Mouse (Mus musculus): ENCODE data around the gene Nrip2.
"Not testable (repeated sequence)": the region's sequence is repeated elsewhere in the genome, so short reads cannot be mapped to it uniquely, and the experiment has no call there.

Gene Nrip2

DNA sequence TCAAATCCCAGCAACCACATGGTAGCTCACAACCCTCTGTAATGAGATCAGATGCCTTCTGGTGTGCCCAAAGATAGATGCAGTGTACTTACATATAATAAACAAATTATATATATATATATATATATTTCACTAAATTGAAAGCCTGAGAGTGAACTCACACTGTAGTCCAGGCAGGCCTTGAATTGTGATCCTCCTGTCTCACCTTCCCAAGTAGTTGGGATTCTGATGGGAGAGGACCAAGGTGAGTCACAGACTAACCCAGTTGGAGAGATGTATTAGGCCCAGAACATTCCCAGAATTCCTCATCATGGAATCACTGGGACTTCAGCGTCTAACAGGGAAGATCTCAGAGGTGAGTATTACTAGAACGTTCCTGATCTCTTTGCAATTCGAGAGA lies at the start of gene Nrip2:
TSS of gene Nrip2 (plus strand) at position 301 of the 400 bp plus-strand sequence.
- DNase-seq (ENCODE audit: low spot score in 2 of 2) = no peak

DNA sequence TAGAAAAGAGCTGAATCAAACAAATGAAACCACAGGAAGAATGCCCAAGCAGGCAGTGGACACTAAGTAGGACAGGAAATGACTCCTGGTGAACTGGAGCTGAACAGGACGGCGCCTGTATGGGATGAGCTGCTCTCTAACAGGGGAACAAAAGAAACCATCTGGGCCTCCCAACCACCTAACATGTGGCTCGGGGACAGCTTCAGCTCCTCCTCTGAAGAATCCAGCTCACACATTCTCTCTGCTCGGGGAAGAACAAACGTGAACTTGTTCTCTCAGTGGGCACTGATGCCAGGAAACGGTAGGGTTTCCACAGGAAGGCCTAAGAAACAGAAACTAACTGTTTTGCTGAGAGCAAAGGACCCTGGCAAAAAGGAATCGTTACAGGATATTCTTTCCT lies 49.4 kb upstream of the Nrip2 start:
- no peak for DNase-seq (ENCODE audit: low spot score in 2 of 2)

DNA sequence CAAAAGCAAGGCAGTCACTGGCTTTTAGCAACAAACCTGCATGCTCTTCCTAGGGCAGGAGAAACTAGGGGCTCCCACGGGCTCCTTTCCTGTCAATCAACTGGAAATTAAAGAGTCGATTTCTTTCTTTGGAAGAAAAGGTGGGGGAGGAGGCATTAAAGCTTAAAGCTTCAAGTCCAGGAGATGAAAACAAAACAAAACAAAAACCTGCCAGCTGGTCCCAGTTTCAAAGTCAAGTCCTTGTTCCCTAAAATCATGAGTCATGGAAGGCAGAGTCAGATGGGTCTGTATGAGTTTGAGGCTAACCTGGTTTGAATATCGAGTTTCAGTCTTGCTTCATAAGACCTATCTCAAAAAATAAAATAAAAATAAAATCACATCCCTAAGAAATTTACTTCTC lies 45.0 kb upstream of the Nrip2 start:
- DNase-seq (ENCODE audit: low spot score in 2 of 2) = no peak

DNA sequence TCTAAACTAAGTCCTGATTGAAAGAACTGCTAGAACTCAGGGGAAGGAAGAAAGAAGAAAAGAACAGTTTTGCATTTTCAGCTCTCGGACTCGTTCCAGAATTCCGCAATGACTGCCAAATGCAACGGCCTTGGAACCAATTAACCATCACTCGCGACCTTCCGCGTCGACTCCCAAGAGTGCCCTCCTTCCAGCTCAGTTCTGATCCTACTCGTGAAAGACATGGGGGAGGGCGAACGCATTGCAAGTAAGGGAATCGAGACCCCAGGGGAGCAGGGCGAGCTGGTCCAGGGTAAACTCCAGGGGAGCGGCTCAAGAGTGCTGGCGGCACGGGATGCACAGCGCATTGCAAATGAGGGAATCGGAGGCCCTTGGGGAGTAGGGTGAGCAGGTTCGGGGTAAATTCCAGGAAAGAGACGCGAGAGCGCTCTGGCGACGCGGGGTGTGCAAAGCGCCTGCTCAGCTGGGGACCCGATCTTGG lies 43.9 kb upstream of the Nrip2 start:
- DNase-seq (ENCODE audit: low spot score in 2 of 2) = peak in 1 of 2 experiments; percentile 33

DNA sequence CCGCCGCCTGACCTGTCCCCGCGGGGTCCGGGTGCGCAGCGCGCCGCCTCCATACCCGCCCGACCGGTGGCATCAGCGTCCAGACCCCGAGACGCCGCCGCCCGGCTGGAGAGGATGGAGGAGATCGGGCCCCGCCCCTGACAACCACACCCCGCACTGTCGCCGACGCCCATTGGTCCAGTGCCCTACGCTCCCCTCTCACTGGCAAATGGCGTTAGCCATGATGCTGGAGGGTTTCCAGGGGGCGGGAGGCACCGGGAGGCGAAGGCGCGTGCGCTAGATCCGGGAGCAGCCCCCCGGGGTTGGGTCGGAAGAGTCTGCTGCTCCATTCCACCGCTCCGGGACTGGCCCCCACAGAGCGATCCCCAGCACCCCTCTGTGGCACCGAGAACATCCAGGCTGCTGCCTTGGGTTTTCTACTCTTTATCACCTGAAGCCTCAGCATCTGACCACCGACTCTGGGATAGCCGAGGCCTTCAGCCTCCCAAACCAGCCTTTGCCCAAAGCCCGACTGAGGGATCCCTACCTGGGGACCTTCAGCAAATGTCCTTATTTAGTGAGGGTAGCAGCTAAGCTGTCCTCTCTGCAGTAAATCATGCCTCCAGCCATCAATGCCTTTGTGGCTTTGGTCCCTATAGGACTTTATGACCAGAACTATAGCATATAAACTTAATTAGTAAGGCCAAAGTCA lies 43.2 kb upstream of the Nrip2 start, which contains the start of gene Tulp3:
TSS of gene Tulp3 (minus strand) at position 126 of the 691 bp plus-strand sequence.
- peak; percentile 94 to 95 for DNase-seq (ENCODE audit: low spot score in 2 of 2)

DNA sequence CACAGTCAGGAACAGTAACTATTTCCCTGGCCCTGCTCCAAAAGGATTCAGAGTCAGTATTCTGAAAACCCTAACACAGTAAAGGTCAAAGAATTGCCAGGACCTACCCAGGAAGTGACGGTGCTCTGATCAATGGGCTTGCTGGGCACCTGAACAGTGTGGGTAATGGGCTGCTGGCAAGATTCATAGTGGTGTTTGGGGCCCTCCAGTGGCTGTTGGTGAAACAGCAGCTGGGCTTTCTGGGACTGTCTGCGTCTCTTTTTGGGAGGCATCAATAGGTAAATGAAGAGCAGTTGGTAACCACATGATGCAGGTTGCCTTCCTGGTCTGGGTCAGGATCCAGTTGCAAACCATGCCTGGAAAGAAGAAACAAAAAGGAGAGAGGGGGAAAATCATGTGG lies 40.1 kb upstream of the Nrip2 start:
- DNase-seq (ENCODE audit: low spot score in 2 of 2) = peak; percentile 42 to 46

DNA sequence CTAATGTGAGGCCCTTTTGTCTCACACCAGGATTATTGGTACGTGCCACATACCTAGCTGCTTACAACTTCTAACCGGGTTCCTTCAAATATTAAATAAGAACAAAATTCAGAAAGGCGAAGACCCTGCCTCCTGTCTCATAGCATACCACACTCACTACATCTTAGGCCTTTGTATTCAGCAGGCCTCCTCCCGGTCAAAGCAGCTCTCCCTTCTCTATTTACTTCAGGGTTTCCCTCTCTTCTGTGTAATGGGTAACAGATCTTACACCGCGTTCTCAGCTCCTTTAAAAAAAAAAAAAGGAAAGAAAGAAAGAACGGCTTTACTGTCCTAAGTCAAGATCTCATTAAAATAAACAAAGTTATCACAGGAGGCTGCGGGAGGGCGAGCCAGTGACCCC lies 37.2 kb upstream of the Nrip2 start:
- no peak for DNase-seq (ENCODE audit: low spot score in 2 of 2)

DNA sequence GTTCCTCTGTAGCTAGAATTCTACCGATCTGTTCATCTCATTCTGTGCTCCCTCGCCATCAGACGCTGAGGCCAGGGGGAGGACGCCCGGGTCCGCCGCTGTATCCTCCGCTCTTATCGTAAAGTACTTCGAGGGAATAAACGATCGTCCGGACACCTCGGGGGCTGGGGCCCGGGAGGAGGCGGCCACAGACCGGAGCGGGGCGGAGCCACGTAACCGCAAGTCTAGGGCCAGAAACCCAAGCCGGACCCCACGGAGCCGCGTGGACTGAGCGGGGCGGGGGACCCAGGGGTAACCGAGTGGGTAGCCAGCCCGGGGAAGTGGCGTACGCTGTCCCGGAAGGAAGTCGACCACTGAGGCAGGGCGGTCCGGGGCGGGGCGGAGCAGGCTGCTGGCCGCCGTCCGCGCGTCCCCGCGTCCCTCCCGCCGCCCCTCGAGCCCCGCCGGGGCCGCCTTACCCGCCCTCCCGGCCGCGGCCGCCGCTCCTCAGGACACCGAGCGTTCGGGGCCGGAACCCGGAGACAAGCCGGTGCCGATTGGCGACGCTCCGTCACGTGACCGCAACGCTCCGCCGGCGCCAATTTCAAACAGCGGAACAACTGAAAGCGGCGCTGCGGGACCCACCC lies 36.6 kb upstream of the Nrip2 start, which contains the start of the genes Rhno1 and Foxm1:
TSS of gene Rhno1 (minus strand) at position 531 of the 626 bp plus-strand sequence.
TSS of gene Foxm1 (plus strand) at position 587 of the 626 bp plus-strand sequence.
- peak; percentile 66 to 72 for DNase-seq (ENCODE audit: low spot score in 2 of 2)

DNA sequence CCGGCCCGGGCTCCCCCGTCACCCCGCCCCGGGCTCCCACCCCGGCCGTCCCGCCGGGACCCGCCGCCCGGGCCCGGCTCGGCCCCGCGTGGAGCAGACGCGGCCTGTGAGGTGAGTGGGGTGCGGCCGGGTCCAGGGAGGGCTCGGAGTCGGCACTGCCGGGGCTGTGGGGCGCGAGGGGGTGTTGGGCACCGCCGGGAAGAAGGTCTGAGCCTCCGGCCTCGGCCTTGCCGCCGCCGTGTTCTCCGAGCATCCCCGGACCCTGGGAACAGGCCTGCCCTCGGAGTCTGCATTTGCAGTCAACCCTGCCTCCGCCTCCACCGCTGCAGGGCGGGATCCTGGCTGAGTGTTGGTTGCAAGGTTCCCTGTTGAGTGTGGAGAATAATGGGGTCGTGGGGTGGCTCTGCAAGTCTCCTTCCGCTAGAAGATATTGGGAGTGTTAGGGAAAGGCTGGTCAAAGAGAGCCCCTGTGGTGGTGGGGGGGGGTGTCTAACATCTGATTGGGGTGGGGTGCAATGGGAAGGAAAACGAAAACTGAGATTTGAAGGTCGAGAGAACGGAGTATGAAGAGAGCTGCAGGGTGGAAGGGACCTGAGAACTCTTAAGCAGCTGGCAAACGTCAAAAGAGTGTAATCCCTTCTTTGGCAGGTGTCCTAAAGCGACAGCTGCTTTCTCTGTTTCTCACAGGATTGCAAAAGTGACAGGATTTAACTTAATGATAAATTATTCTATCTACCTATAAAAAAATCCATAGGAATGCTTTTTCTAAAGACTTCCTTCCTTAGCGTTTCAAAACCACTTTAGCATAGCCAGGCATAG lies 35.9 kb upstream of the Nrip2 start:
- DNase-seq (ENCODE audit: low spot score in 2 of 2) = no peak

DNA sequence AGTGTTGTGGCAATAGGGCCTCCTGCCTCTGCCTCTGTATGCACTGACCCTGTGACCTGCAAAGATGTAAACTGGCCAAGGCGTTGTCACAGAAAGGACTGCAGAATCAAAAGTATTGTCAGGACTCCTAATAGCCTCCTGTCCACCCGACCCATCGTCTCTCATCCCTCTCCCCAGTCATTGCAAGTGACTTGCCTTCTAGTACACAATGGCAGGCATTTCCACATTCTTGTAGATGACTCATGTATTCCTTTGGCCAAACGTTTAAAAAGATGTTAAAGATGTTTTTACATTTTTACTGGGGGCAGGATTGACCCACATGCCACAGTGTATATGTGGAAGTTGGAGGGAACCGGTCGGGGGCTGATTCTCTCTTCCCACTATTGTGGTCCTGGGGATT lies 34.4 kb upstream of the Nrip2 start:
- no peak for DNase-seq (ENCODE audit: low spot score in 2 of 2)

DNA sequence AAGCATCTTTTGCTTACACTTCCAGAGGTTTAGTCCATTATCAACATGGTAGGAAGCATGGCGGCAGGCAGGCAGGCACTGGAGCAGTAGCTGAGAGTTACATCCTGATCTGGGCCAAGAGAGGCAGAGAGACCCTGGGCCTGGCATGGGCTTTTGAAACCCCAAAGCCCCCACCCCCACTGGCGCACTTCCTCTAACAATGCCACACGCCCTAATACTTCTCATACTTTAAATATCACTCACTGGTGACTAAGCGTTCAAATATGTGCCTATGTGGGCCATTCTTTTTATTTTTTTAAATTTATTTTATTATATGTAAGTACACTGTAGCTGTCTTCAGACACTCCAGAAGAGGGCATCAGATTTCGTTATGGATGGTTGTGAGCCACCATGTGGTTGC lies 32.6 kb upstream of the Nrip2 start:
- DNase-seq (ENCODE audit: low spot score in 2 of 2) = no peak

DNA sequence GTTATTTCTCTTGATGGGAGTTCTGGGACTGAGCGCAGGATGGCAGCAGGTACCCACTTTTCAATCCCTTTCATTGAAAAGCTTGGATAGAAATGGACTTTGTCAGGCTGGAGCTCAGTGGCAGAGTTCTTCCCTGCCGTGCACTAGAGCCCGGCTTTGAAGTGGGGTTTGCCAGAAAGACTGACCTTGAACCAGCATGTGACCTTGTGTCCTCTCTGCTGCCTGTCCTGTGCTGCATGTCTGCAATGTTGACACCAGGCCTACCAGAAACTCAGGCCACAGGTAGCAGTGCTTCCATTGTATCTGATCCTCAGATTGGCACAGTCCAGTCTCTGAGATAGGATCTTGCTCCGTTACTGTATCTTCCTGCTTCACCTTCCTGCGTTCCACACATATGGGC lies 29.1 kb upstream of the Nrip2 start:
- DNase-seq (ENCODE audit: low spot score in 2 of 2) = no peak

DNA sequence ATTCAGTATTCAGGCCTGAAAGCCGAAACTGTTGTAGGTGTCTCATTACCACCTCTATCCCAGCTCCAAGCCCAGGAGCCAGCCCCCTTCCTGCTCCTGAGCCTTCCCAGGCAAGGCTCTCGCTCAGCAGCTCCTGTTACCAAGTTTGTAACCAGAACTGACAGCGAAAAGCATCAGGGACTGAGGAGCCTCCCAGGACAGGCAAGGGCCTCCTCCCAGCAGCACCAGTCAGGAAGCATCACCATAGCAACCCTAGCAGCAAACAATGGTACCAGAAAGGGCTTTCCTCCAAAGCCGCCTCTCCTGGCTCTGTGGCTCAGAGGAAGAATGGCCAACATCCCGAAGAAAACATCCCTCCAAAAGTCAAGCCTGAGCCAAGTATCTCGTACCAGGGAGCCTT lies 23.9 kb upstream of the Nrip2 start, which contains the start of the genes Tex52 and Gm44596:
TSS of gene Tex52 (plus strand) at position 265 of the 400 bp plus-strand sequence.
TSS of gene Gm44596 (plus strand) at position 312 of the 400 bp plus-strand sequence.
- DNase-seq (ENCODE audit: low spot score in 2 of 2) = peak in 1 of 2 experiments; percentile 31

DNA sequence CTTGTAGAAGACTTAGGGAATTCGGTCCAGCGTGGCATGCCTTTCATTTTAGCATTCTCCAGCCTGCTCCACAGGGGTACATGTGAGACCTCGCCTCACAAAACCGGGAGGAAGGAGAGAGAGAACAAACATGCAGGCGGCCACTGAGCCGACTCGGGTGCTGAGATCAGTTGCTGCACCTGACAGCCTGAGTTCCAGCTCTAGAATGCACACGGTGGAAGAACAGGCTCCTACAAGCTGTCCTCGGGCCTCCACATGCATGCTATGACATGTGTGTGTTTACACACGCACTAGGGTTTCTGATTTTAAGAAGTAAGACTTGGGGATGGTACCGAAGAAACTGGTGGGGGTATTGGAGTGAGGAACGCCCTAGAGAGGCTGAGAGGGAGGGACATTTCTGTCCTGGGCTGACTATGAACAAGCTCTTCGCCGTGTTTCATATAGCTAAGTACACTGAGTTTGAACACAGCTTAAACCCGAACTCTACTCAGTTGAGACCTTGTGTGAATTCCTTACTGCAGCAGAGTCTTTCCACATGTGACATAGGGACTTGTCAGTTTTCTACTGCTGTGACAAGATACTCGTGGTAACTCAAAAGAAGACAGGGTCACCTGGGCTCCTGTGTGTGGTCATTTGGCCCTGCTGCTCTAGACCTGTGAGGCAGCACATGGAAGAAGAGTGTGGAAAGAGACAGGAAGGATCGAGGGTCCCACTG lies 22.6 kb upstream of the Nrip2 start:
- DNase-seq (ENCODE audit: low spot score in 2 of 2) = no peak

DNA sequence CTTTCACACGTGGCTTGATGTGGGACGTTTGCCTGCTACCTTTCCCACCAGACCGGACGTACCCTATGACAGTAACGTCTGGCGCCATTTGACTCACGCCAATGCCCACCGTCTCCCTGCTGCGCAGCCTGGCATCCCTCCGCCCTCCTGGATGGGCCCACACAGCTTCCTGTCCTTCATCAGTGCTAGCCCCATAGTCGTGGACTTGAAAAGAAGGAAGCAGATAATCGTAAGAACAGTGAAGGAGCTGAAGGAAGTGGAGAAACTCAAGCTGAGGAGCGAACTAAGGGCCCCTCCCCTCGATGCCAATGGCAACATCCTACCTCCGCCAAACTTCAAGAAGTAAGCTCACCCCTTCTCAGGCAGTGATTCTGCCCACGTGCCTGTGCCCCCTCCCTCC lies 19.5 kb upstream of the Nrip2 start:
- DNase-seq (ENCODE audit: low spot score in 2 of 2) = no peak

DNA sequence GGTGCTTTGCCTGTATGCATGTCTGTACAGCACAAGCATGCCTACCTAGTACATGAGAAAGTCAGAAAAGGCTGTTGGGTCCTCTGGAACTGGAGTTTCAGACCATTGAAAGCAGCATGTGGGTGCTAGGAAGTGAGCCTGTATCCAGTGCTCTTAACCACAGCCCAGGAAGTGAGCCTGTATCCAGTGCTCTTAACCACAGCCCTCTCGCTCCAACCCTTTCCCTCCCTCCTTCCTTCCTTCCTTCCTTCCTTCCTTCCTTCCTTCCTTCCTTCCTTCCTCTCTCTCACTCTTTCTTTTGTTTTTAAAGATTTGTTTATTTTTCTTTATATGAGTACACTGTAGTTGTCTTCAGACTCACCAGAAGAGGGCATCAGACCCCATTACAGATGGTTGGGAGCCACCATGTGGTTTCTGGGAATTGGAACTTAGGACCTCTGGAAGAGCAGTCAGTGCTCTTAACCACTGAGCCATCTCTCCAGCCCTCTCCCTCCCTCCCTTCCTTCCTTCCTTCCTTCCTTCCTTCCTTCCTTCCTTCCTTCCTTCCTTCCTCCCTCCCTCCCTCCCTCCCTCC lies 18.4 kb upstream of the Nrip2 start:
- not testable (repeated sequence) for DNase-seq (ENCODE audit: low spot score in 2 of 2)

DNA sequence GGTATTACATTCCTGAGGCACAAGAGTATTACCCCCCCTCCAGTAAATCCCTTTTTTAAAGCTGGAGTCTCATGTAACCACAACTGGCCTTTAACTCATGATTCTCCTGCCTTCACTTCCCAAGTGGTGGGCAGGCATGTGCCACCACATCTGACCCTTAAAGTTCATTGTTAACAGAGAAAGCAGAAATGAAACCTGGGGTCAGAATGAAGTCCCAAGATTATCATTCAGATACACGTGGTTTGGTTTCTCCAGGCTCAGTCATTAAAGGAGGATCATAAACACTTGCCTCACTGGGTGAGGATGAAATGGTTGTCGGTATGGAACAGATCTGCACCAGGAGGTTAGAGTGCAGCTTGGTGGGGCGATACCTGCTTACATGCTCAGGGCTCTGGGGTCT lies 17.8 kb upstream of the Nrip2 start:
- DNase-seq (ENCODE audit: low spot score in 2 of 2) = no peak

DNA sequence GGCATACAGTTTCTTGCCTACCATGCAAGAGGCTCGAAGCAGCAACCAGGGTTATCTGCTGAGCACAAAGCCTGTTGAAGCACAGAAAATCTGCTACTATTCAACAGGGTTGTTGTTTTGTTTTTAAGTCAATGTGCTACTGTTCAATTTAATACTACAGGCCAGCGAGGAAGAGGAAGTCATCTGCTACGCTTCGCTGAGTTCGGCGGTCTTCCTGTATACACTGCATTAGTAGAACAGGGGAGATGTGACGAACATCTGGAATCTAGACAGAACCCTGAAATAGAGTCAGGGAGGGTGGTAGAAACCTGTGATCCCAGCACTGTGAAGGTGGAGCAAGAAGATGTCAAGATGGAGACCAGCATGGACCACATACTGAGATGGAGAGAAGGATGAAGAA lies 15.3 kb upstream of the Nrip2 start:
- no peak for DNase-seq (ENCODE audit: low spot score in 2 of 2)

DNA sequence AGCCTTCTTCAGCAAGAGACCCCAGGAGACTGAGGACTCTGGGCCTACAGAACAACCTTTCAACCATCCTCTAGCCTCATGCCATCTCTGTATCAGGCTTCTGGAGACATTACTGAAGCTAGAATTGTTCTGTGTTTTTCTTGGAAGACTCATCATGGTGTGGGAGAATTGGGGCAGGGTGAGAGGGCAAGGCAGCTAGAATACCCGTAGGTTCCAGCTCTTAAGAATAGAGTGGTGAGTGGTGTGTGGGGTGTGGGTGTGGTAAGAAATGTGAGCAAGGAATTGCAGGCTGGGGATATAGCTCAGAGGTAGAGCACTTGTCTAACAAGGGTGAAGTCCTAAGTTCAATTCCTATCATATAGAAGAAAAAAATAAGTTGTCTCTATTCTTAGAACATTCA lies 14.1 kb upstream of the Nrip2 start:
- DNase-seq (ENCODE audit: low spot score in 2 of 2) = no peak

DNA sequence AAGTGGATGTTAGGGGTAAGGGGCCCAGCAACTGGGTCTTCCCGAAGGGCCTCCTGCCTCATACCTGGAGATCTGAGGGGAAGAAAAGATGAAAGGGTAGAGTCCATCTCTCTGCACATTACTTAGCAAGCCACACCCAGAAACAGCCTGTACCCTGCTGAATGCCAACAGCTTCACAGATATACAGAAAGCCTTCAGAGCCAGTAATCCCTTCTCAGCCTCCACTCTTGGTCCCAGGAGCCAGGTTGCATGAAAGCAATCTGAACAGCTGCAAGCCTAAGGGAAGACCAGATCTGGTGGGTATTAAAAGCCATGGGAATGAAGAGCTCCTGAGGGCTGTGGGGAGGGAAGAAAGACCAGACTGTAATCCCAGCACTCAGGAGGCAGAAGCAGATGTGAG lies 9.9 kb upstream of the Nrip2 start:
- DNase-seq (ENCODE audit: low spot score in 2 of 2) = no peak

DNA sequence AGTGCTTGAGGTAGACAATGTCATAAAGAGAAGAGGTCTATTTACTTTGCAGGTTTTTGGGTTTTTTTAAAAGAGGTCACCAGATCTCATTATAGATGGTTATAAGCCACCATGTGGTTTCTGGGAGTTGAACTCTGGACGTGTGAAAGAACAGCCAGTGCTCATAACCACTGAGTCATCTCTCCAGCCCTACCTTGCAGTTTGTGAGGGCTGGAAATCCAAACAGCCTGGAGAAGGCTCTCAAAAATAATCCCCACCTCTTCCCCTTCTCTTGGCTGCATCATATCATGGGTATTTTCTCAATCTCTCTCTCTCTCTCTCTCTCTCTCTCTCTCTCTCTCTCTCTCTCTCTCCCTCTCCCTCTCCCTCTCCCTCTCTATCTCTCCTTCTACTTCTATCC lies 8.4 kb upstream of the Nrip2 start:
- DNase-seq (ENCODE audit: low spot score in 2 of 2) = no peak

Measured in right cerebral cortex, postnatal 36 days (tissue).